Mouse (Mus musculus): ENCODE data around the gene Tpcn1.

Gene Tpcn1

GRCm38 (mm10) chr5:120579211-120579897 is 9.1 kb downstream of the Tpcn1 start:
- no peak for DNase-seq (ENCODE audit: low read depth, low spot score)

- DNase-seq (ENCODE audit: low read depth, low spot score), result no peak
These were observed 9.9 kb downstream of the Tpcn1 start for GRCm38 (mm10) chr5:120578504-120579081.

GRCm38 (mm10) chr5:120577935-120578441 is 10.5 kb downstream of the Tpcn1 start:
- DNase-seq (ENCODE audit: low read depth, low spot score), result no peak

GRCm38 (mm10) chr5:120576781-120577301 is 11.6 kb downstream of the Tpcn1 start:
- no peak for DNase-seq (ENCODE audit: low read depth, low spot score)

- DNase-seq (ENCODE audit: low read depth, low spot score), result no peak
These were observed 13.9 kb downstream of the Tpcn1 start for GRCm38 (mm10) chr5:120574469-120575063.

- DNase-seq (ENCODE audit: low read depth, low spot score), result no peak
These were observed 17.3 kb downstream of the Tpcn1 start for GRCm38 (mm10) chr5:120571056-120571740.

GRCm38 (mm10) chr5:120570289-120570897 is 18.1 kb downstream of the Tpcn1 start:
- DNase-seq (ENCODE audit: low read depth, low spot score), result no peak

GRCm38 (mm10) chr5:120569791-120570190 is 18.7 kb downstream of the Tpcn1 start:
- no peak for DNase-seq (ENCODE audit: low read depth, low spot score)

GRCm38 (mm10) chr5:120568964-120569363 is 19.5 kb downstream of the Tpcn1 start:
- no peak for DNase-seq (ENCODE audit: low read depth, low spot score)

GRCm38 (mm10) chr5:120568336-120568768 is 20.1 kb downstream of the Tpcn1 start:
- DNase-seq (ENCODE audit: low read depth, low spot score), result no peak

GRCm38 (mm10) chr5:120567761-120568211 is 20.7 kb downstream of the Tpcn1 start:
- no peak for DNase-seq (ENCODE audit: low read depth, low spot score)

- DNase-seq (ENCODE audit: low read depth, low spot score), result no peak
These were observed 21.2 kb downstream of the Tpcn1 start for GRCm38 (mm10) chr5:120567253-120567701.

- no peak for DNase-seq (ENCODE audit: low read depth, low spot score)
These were observed 21.7 kb downstream of the Tpcn1 start for GRCm38 (mm10) chr5:120566681-120567252.

- no peak for DNase-seq (ENCODE audit: low read depth, low spot score)
These were observed 22.4 kb downstream of the Tpcn1 start for GRCm38 (mm10) chr5:120566101-120566500.

- no peak for DNase-seq (ENCODE audit: low read depth, low spot score)
These were observed 23.1 kb downstream of the Tpcn1 start for GRCm38 (mm10) chr5:120565171-120565905.

- DNase-seq (ENCODE audit: low read depth, low spot score), result no peak
These were observed 24.6 kb downstream of the Tpcn1 start for GRCm38 (mm10) chr5:120563914-120564311.

GRCm38 (mm10) chr5:120562956-120563913 is 25.2 kb downstream of the Tpcn1 start:
- DNase-seq (ENCODE audit: low read depth, low spot score), result no peak

GRCm38 (mm10) chr5:120560616-120561311 is 27.7 kb downstream of the Tpcn1 start:
- DNase-seq (ENCODE audit: low read depth, low spot score), result no peak

Data from retina, adult 2 months (tissue).